Mouse (Mus musculus): ENCODE data around the gene Ndufc2. TPM values are rescaled to one million over a fixed set of nuclear protein-coding genes. Genes with fewer than 3 reads are reported as not detected.

The Ndufc2 gene
- total RNA-seq, 1 experiment = 233 TPM

DNA sequence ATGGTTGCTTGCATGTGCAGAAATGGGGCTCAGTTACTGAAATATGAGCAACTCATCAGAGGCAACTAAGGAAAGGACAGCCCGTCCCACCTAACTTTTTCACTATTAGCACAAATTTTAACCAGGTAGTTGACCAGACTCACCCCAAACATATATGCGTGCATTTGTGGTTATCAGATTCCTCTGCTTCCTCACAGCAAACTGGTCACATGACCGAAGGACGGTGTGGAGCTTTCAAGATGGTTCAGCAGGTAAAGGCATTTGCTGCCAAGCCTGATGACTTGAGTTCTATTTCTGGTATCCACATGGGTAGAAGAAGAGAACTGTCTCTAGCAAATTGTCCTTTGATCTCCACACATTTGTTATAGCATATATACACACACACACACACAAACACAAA is 41.5 kb upstream of the Ndufc2 start:
- Histone ChIP-seq H3K4me3 (ENCODE audit: insufficient read depth in 1 of 2, low read depth in 1 of 2, low read length in 2 of 2, poor library complexity in 1 of 2, severe bottlenecking in 1 of 2) (no peak overlapping the region), H3K36me3 (ENCODE audit: control insufficient read depth, insufficient read depth, low read length, poor library complexity, severe bottlenecking) (no peaks in the 10 kb centered on the region), H3K27ac (ENCODE audit: insufficient read depth, low read depth, low read length, poor library complexity, severe bottlenecking) (no peak overlapping the region), H3K9me3 (ENCODE audit: control insufficient read depth, insufficient read depth, low read depth, low read length) (no peaks in the 10 kb centered on the region), H3K9ac (ENCODE audit: insufficient read depth, low read depth, low read length, poor library complexity, severe bottlenecking) (no peak overlapping the region), H3K4me1 (ENCODE audit: control insufficient read depth in 2 of 2, insufficient read depth in 2 of 2, low read length in 2 of 2, poor library complexity in 1 of 2) (peaks cover 0 to 2% of the 10 kb centered on the region in 2 experiments; a peak in 1 of 4 replicates)
- no peak for TF ChIP-seq ZNF384 (IDR thresholded peaks at IDR 0.05; ENCODE audit: low read depth, low read length)
- TF ChIP-seq HCFC1 (IDR thresholded peaks at IDR 0.05; ENCODE audit: borderline replicate concordance, insufficient read depth, low read length) = no peak
- TF ChIP-seq CHD2 (IDR thresholded peaks at IDR 0.05; ENCODE audit: low read depth, low read length) = no peak
- no peak for TF ChIP-seq ZC3H11A (IDR thresholded peaks at IDR 0.05; ENCODE audit: borderline replicate concordance, low read depth, low read length)
- no peak for TF ChIP-seq MAFK (IDR thresholded peaks at IDR 0.05; ENCODE audit: insufficient read depth, low read depth, low read length)
- in situ Hi-C loops (cut with MboI; ENCODE audit: low sequenced_read_pairs in 2 of 2, unreplicated experiment in 2 of 2) = no loop called here
- DNase-seq (ENCODE audit: low read depth, low spot score) = no peak

DNA sequence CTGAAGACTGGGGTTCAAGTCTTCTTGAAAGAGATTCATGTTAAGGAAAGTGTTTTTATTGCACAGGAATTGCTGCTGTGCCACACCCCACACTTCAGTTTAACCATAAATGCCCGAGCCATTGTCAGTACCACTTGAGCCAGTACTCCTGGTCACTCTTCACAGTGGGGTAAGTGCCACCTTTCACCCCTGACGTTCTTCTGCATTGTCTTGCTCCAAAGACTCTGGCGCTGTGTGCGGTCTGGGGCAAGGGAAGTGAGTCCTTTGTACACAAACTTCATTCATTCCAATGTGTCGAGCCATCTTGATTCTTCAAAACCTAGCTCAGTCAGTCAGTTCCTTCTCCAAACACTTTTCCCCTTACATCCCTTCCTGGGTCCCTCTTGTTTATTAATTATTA is 39.6 kb upstream of the Ndufc2 start:
- Histone ChIP-seq H3K9me3 (ENCODE audit: control insufficient read depth, insufficient read depth, low read depth, low read length) (no peaks in the 10 kb centered on the region), H3K4me3 (ENCODE audit: insufficient read depth in 1 of 2, low read depth in 1 of 2, low read length in 2 of 2, poor library complexity in 1 of 2, severe bottlenecking in 1 of 2) (no peak overlapping the region), H3K4me1 (ENCODE audit: control insufficient read depth in 2 of 2, insufficient read depth in 2 of 2, low read length in 2 of 2, poor library complexity in 1 of 2) (peaks cover 0 to 2% of the 10 kb centered on the region in 2 experiments; a peak in 1 of 4 replicates), H3K9ac (ENCODE audit: insufficient read depth, low read depth, low read length, poor library complexity, severe bottlenecking) (no peak overlapping the region), H3K36me3 (ENCODE audit: control insufficient read depth, insufficient read depth, low read length, poor library complexity, severe bottlenecking) (no peaks in the 10 kb centered on the region), H3K27ac (ENCODE audit: insufficient read depth, low read depth, low read length, poor library complexity, severe bottlenecking) (no peak overlapping the region)
- DNase-seq (ENCODE audit: low read depth, low spot score) = no peak
- TF ChIP-seq ZNF384 (IDR thresholded peaks at IDR 0.05; ENCODE audit: low read depth, low read length) (no peak), HCFC1 (IDR thresholded peaks at IDR 0.05; ENCODE audit: borderline replicate concordance, insufficient read depth, low read length) (no peak), ZC3H11A (IDR thresholded peaks at IDR 0.05; ENCODE audit: borderline replicate concordance, low read depth, low read length) (no peak)
- in situ Hi-C loops (cut with MboI; ENCODE audit: low sequenced_read_pairs in 2 of 2, unreplicated experiment in 2 of 2) = no loop called here

DNA sequence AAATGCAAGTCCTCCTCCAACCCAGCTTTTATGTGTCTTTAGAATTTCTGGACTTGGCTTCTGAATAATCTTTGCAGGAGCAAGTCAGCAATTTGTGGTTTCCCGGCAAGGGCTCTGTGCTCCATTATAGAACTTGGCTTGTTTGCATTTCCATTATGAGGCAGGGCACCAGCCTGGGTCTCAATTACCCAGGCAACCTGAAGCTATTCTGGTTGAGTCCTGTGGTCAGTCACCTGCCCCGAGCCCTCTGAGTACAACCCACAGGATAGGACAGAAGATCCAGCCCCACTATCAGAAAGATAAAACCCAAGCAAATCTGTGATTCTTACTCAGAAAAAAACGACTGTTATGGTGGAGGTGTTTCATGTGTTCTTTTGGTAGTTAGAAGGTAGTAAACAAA is 38.8 kb upstream of the Ndufc2 start:
- no peaks in the 10 kb centered on the region for H3K36me3 ChIP-seq (ENCODE audit: control insufficient read depth, insufficient read depth, low read length, poor library complexity, severe bottlenecking)
- H3K9me3 ChIP-seq (ENCODE audit: control insufficient read depth, insufficient read depth, low read depth, low read length) = no peaks in the 10 kb centered on the region
- H3K4me3 ChIP-seq (ENCODE audit: insufficient read depth in 1 of 2, low read depth in 1 of 2, low read length in 2 of 2, poor library complexity in 1 of 2, severe bottlenecking in 1 of 2) = no peak overlapping the region
- TF ChIP-seq MAFK (IDR thresholded peaks at IDR 0.05; ENCODE audit: insufficient read depth, low read depth, low read length) (no peak), ZNF384 (IDR thresholded peaks at IDR 0.05; ENCODE audit: low read depth, low read length) (no peak), HCFC1 (IDR thresholded peaks at IDR 0.05; ENCODE audit: borderline replicate concordance, insufficient read depth, low read length) (no peak), ZC3H11A (IDR thresholded peaks at IDR 0.05; ENCODE audit: borderline replicate concordance, low read depth, low read length) (no peak), CHD2 (IDR thresholded peaks at IDR 0.05; ENCODE audit: low read depth, low read length) (no peak)
- H3K9ac ChIP-seq (ENCODE audit: insufficient read depth, low read depth, low read length, poor library complexity, severe bottlenecking) = no peak overlapping the region
- H3K27ac ChIP-seq (ENCODE audit: insufficient read depth, low read depth, low read length, poor library complexity, severe bottlenecking) = no peak overlapping the region
- in situ Hi-C loops (cut with MboI; ENCODE audit: low sequenced_read_pairs in 2 of 2, unreplicated experiment in 2 of 2) = no loop called here
- DNase-seq (ENCODE audit: low read depth, low spot score) = no peak
- H3K4me1 ChIP-seq (ENCODE audit: control insufficient read depth in 2 of 2, insufficient read depth in 2 of 2, low read length in 2 of 2, poor library complexity in 1 of 2) = no peaks in the 10 kb centered on the region

DNA sequence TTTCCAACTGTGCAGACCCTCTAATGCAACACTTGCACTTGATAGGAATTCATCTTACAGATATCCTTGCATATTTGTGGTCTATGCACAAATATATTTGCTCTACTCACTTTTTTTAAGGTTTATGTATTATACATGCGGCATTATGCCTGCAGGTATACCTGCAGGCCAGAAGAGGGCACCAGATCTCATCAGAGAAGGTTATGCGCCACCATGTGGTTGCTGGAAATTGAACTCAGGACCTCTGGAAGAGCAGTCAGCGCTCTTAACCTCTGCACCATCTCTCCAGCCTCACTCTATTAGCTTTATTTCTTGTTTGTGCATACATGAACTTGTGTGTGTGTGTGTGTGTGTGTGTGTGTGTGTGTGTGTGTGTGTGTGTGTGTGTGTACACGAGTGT is 38.3 kb upstream of the Ndufc2 start:
- in situ Hi-C loops (cut with MboI; ENCODE audit: low sequenced_read_pairs in 2 of 2, unreplicated experiment in 2 of 2) = no loop called here
- no peak overlapping the region for H3K27ac ChIP-seq (ENCODE audit: insufficient read depth, low read depth, low read length, poor library complexity, severe bottlenecking)
- no peak overlapping the region for H3K9ac ChIP-seq (ENCODE audit: insufficient read depth, low read depth, low read length, poor library complexity, severe bottlenecking)
- TF ChIP-seq ZC3H11A (IDR thresholded peaks at IDR 0.05; ENCODE audit: borderline replicate concordance, low read depth, low read length) = 0 out of 2 replicates have a peak, but pooled peaks have one; percentile 35
- TF ChIP-seq HCFC1 (IDR thresholded peaks at IDR 0.05; ENCODE audit: borderline replicate concordance, insufficient read depth, low read length) = no peak
- TF ChIP-seq ZNF384 (IDR thresholded peaks at IDR 0.05; ENCODE audit: low read depth, low read length) = peak; percentile 50; the same call in 1 of the 2 replicates
- TF ChIP-seq MAFK (IDR thresholded peaks at IDR 0.05; ENCODE audit: insufficient read depth, low read depth, low read length) = no peak
- H3K4me3 ChIP-seq (ENCODE audit: insufficient read depth in 1 of 2, low read depth in 1 of 2, low read length in 2 of 2, poor library complexity in 1 of 2, severe bottlenecking in 1 of 2) = no peak overlapping the region
- DNase-seq (ENCODE audit: low read depth, low spot score) = peak; percentile 40
- H3K36me3 ChIP-seq (ENCODE audit: control insufficient read depth, insufficient read depth, low read length, poor library complexity, severe bottlenecking) = no peaks in the 10 kb centered on the region
- H3K9me3 ChIP-seq (ENCODE audit: control insufficient read depth, insufficient read depth, low read depth, low read length) = no peaks in the 10 kb centered on the region
- no peaks in the 10 kb centered on the region for H3K4me1 ChIP-seq (ENCODE audit: control insufficient read depth in 2 of 2, insufficient read depth in 2 of 2, low read length in 2 of 2, poor library complexity in 1 of 2)

DNA sequence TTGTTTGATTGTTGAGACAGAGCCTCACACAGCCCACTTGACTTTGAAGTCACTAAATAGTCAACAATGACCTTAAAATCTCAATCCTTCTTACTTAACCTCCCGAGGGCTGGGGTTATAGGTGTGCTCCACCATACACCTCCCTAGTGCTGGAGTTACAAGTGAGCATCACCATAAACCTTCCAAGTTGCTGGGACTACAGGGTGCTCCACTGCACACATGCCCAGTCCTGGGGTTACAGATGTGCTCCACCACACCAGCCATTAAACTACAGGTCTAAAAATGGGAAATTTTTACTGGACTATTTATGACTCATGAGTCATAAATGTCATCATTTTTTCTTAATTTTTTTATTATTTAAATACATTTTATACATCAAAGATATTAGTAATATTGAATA is 33.9 kb upstream of the Ndufc2 start:
- Histone ChIP-seq H3K4me3 (ENCODE audit: insufficient read depth in 1 of 2, low read depth in 1 of 2, low read length in 2 of 2, poor library complexity in 1 of 2, severe bottlenecking in 1 of 2) (no peak overlapping the region), H3K36me3 (ENCODE audit: control insufficient read depth, insufficient read depth, low read length, poor library complexity, severe bottlenecking) (no peaks in the 10 kb centered on the region), H3K9ac (ENCODE audit: insufficient read depth, low read depth, low read length, poor library complexity, severe bottlenecking) (no peak overlapping the region), H3K4me1 (ENCODE audit: control insufficient read depth in 2 of 2, insufficient read depth in 2 of 2, low read length in 2 of 2, poor library complexity in 1 of 2) (peaks cover 2 to 3% of the 10 kb centered on the region in 2 experiments; a peak in 3 of 4 replicates), H3K9me3 (ENCODE audit: control insufficient read depth, insufficient read depth, low read depth, low read length) (no peaks in the 10 kb centered on the region), H3K27ac (ENCODE audit: insufficient read depth, low read depth, low read length, poor library complexity, severe bottlenecking) (no peak overlapping the region)
- in situ Hi-C loops (cut with MboI; ENCODE audit: low sequenced_read_pairs in 2 of 2, unreplicated experiment in 2 of 2) = no loop called here
- DNase-seq (ENCODE audit: low read depth, low spot score) = no peak
- no peak for TF ChIP-seq HCFC1 (IDR thresholded peaks at IDR 0.05; ENCODE audit: borderline replicate concordance, insufficient read depth, low read length)
- TF ChIP-seq ZC3H11A (IDR thresholded peaks at IDR 0.05; ENCODE audit: borderline replicate concordance, low read depth, low read length) = no peak
- TF ChIP-seq ZNF384 (IDR thresholded peaks at IDR 0.05; ENCODE audit: low read depth, low read length) = no peak
- no peak for TF ChIP-seq CHD2 (IDR thresholded peaks at IDR 0.05; ENCODE audit: low read depth, low read length)
- TF ChIP-seq MAFK (IDR thresholded peaks at IDR 0.05; ENCODE audit: insufficient read depth, low read depth, low read length) = no peak
